Mouse (Mus musculus): Measurements from ENCODE around the gene Cd247. TPM values are rescaled to one million over a fixed set of nuclear protein-coding genes. Genes with fewer than 3 reads are reported as not detected.

Gene Cd247
- polyA plus RNA-seq, 1 experiment: 17.2 TPM

GRCm38 (mm10) chr1:165878751-165879150 is 90.3 kb downstream of the Cd247 start:
- Histone ChIP-seq H3K36me3 (ENCODE audit: control insufficient read depth, insufficient read depth, low read length) (peaks cover 4% of the 10 kb centered on the region), H3K27ac (ENCODE audit: control insufficient read depth, insufficient read depth, low read depth, low read length) (no peak overlapping the region)

GRCm38 (mm10) chr1:165882146-165882900 is 93.8 kb downstream of the Cd247 start:
- TF ChIP-seq CTCF (IDR thresholded peaks at IDR 0.05; ENCODE audit: control insufficient read depth, insufficient read depth, insufficient replicate concordance, low read depth, low read length): no peak
- no peak for TF ChIP-seq POLR2A (IDR thresholded peaks at IDR 0.05; ENCODE audit: control insufficient read depth, low read depth, low read length)
- Histone ChIP-seq H3K4me3 (ENCODE audit: control insufficient read depth, low read depth, low read length) (no peak overlapping the region), H3K27ac (ENCODE audit: control insufficient read depth, insufficient read depth, low read depth, low read length) (no peak overlapping the region), H3K4me1 (ENCODE audit: control insufficient read depth, insufficient read depth, low read length) (no peaks in the 10 kb centered on the region), H3K27me3 (ENCODE audit: control insufficient read depth, insufficient read depth, low read length) (no peaks in the 10 kb centered on the region), H3K36me3 (ENCODE audit: control insufficient read depth, insufficient read depth, low read length) (no peaks in the 10 kb centered on the region)

More at GRCm38 (mm10) chr1:165878751-165879150, 90.3 kb downstream of the Cd247 start:
- Histone ChIP-seq H3K4me1 (ENCODE audit: control insufficient read depth, insufficient read depth, low read length) (no peaks in the 10 kb centered on the region), H3K4me3 (ENCODE audit: control insufficient read depth, low read depth, low read length) (no peak overlapping the region), H3K27me3 (ENCODE audit: control insufficient read depth, insufficient read depth, low read length) (no peaks in the 10 kb centered on the region)
- TF ChIP-seq POLR2A (IDR thresholded peaks at IDR 0.05; ENCODE audit: control insufficient read depth, low read depth, low read length) (no peak), CTCF (IDR thresholded peaks at IDR 0.05; ENCODE audit: control insufficient read depth, insufficient read depth, insufficient replicate concordance, low read depth, low read length) (no peak)

GRCm38 (mm10) chr1:165891686-165892085 is 103.2 kb downstream of the Cd247 start:
- Histone ChIP-seq H3K36me3 (ENCODE audit: control insufficient read depth, insufficient read depth, low read length) (peaks cover 1% of the 10 kb centered on the region; the same call in 1 of the 2 replicates), H3K27me3 (ENCODE audit: control insufficient read depth, insufficient read depth, low read length) (no peaks in the 10 kb centered on the region), H3K27ac (ENCODE audit: control insufficient read depth, insufficient read depth, low read depth, low read length) (no peak overlapping the region), H3K4me3 (ENCODE audit: control insufficient read depth, low read depth, low read length) (no peak overlapping the region), H3K4me1 (ENCODE audit: control insufficient read depth, insufficient read depth, low read length) (no peaks in the 10 kb centered on the region)
- no peak for TF ChIP-seq CTCF (IDR thresholded peaks at IDR 0.05; ENCODE audit: control insufficient read depth, insufficient read depth, insufficient replicate concordance, low read depth, low read length)
- TF ChIP-seq POLR2A (IDR thresholded peaks at IDR 0.05; ENCODE audit: control insufficient read depth, low read depth, low read length): no peak

GRCm38 (mm10) chr1:165903596-165903995 is 115.1 kb downstream of the Cd247 start:
- no peaks in the 10 kb centered on the region for H3K4me1 ChIP-seq (ENCODE audit: control insufficient read depth, insufficient read depth, low read length)
- H3K27me3 ChIP-seq (ENCODE audit: control insufficient read depth, insufficient read depth, low read length): no peaks in the 10 kb centered on the region

GRCm38 (mm10) chr1:165908153-165908552 is 119.7 kb downstream of the Cd247 start:
- H3K27ac ChIP-seq (ENCODE audit: control insufficient read depth, insufficient read depth, low read depth, low read length): no peak overlapping the region
- H3K4me3 ChIP-seq (ENCODE audit: control insufficient read depth, low read depth, low read length): no peak overlapping the region
- H3K36me3 ChIP-seq (ENCODE audit: control insufficient read depth, insufficient read depth, low read length): peaks cover 5% of the 10 kb centered on the region
- no peaks in the 10 kb centered on the region for H3K27me3 ChIP-seq (ENCODE audit: control insufficient read depth, insufficient read depth, low read length)
- H3K4me1 ChIP-seq (ENCODE audit: control insufficient read depth, insufficient read depth, low read length): no peaks in the 10 kb centered on the region
- no peak for TF ChIP-seq POLR2A (IDR thresholded peaks at IDR 0.05; ENCODE audit: control insufficient read depth, low read depth, low read length)
- no peak for TF ChIP-seq CTCF (IDR thresholded peaks at IDR 0.05; ENCODE audit: control insufficient read depth, insufficient read depth, insufficient replicate concordance, low read depth, low read length)

More at GRCm38 (mm10) chr1:165903596-165903995, 115.1 kb downstream of the Cd247 start:
- Histone ChIP-seq H3K36me3 (ENCODE audit: control insufficient read depth, insufficient read depth, low read length) (peaks cover 4% of the 10 kb centered on the region), H3K4me3 (ENCODE audit: control insufficient read depth, low read depth, low read length) (no peak overlapping the region), H3K27ac (ENCODE audit: control insufficient read depth, insufficient read depth, low read depth, low read length) (no peak overlapping the region)
- TF ChIP-seq POLR2A (IDR thresholded peaks at IDR 0.05; ENCODE audit: control insufficient read depth, low read depth, low read length) (no peak), CTCF (IDR thresholded peaks at IDR 0.05; ENCODE audit: control insufficient read depth, insufficient read depth, insufficient replicate concordance, low read depth, low read length) (no peak)

GRCm38 (mm10) chr1:165908806-165909205 is 120.3 kb downstream of the Cd247 start:
- TF ChIP-seq POLR2A (IDR thresholded peaks at IDR 0.05; ENCODE audit: control insufficient read depth, low read depth, low read length): no peak
- TF ChIP-seq CTCF (IDR thresholded peaks at IDR 0.05; ENCODE audit: control insufficient read depth, insufficient read depth, insufficient replicate concordance, low read depth, low read length): no peak
- peaks cover 5% of the 10 kb centered on the region for H3K36me3 ChIP-seq (ENCODE audit: control insufficient read depth, insufficient read depth, low read length)

GRCm38 (mm10) chr1:165909471-165909870 is 121.0 kb downstream of the Cd247 start:
- Histone ChIP-seq H3K4me1 (ENCODE audit: control insufficient read depth, insufficient read depth, low read length) (no peaks in the 10 kb centered on the region), H3K27me3 (ENCODE audit: control insufficient read depth, insufficient read depth, low read length) (no peaks in the 10 kb centered on the region), H3K27ac (ENCODE audit: control insufficient read depth, insufficient read depth, low read depth, low read length) (no peak overlapping the region), H3K36me3 (ENCODE audit: control insufficient read depth, insufficient read depth, low read length) (peaks cover 5% of the 10 kb centered on the region), H3K4me3 (ENCODE audit: control insufficient read depth, low read depth, low read length) (no peak overlapping the region)
- TF ChIP-seq CTCF (IDR thresholded peaks at IDR 0.05; ENCODE audit: control insufficient read depth, insufficient read depth, insufficient replicate concordance, low read depth, low read length): no peak
- TF ChIP-seq POLR2A (IDR thresholded peaks at IDR 0.05; ENCODE audit: control insufficient read depth, low read depth, low read length): no peak

More at GRCm38 (mm10) chr1:165908806-165909205, 120.3 kb downstream of the Cd247 start:
- Histone ChIP-seq H3K27me3 (ENCODE audit: control insufficient read depth, insufficient read depth, low read length) (no peaks in the 10 kb centered on the region), H3K4me3 (ENCODE audit: control insufficient read depth, low read depth, low read length) (no peak overlapping the region), H3K27ac (ENCODE audit: control insufficient read depth, insufficient read depth, low read depth, low read length) (no peak overlapping the region), H3K4me1 (ENCODE audit: control insufficient read depth, insufficient read depth, low read length) (no peaks in the 10 kb centered on the region)
